Mouse (Mus musculus): ENCODE measurements at regions not wholly inside any gene's neighbourhood (a gene's known extent, or its start where the extent isn't known, plus 50 kb on each side); places are given as distances from the start of the nearest gene placed in this dataset.
A peak's percentile ranks its signal among the peaks of the same experiment; 100 is the strongest.

GRCm38 (mm10) chr1:6928658-6929057 is 2121.0 kb downstream of the Gm37988 start:
- no peak for DNase-seq (ENCODE audit: inconsistent age in 2 of 2, low spot score in 1 of 2)

GRCm38 (mm10) chr1:6931876-6932275 is 2124.2 kb downstream of the Gm37988 start:
- DNase-seq (ENCODE audit: inconsistent age in 2 of 2, low spot score in 1 of 2), result peak; percentile 47 to 73

GRCm38 (mm10) chr1:6969838-6970237 is 2162.1 kb downstream of the Gm37988 start:
- DNase-seq (ENCODE audit: inconsistent age in 2 of 2, low spot score in 1 of 2), result no peak

GRCm38 (mm10) chr1:6973749-6974327 is 2166.1 kb downstream of the Gm37988 start:
- DNase-seq (ENCODE audit: inconsistent age in 2 of 2, low spot score in 1 of 2), result no peak

GRCm38 (mm10) chr1:6979626-6980025 is 2171.9 kb downstream of the Gm37988 start:
- DNase-seq (ENCODE audit: inconsistent age in 2 of 2, low spot score in 1 of 2), result no peak

GRCm38 (mm10) chr1:6984226-6984625 is 2176.5 kb downstream of the Gm37988 start:
- no peak for DNase-seq (ENCODE audit: inconsistent age in 2 of 2, low spot score in 1 of 2)

- DNase-seq (ENCODE audit: inconsistent age in 2 of 2, low spot score in 1 of 2), result no peak
These were observed 2189.9 kb downstream of the Gm37988 start for GRCm38 (mm10) chr1:6997611-6998010.

GRCm38 (mm10) chr1:7010184-7010583 is 2202.5 kb downstream of the Gm37988 start:
- DNase-seq (ENCODE audit: inconsistent age in 2 of 2, low spot score in 1 of 2), result peak; percentile 49 to 78

Data from adrenal gland, adult (tissue).